Mouse (Mus musculus) fibroblast of lung, adult 2 months (primary cell): ENCODE data around the gene Nipal4.
A peak's percentile ranks its signal among the peaks of the same experiment; 100 is the strongest.
"Not testable (repeated sequence)": the region's sequence is repeated elsewhere in the genome, so short reads cannot be mapped to it uniquely, and the experiment has no call there.

Source experiments
- DNase-seq: peaks from one replicate; pipeline ENCODE4 v3.0.0-alpha.2; 2011; ENCODE audit warnings: low read depth

Gene Nipal4

DNA sequence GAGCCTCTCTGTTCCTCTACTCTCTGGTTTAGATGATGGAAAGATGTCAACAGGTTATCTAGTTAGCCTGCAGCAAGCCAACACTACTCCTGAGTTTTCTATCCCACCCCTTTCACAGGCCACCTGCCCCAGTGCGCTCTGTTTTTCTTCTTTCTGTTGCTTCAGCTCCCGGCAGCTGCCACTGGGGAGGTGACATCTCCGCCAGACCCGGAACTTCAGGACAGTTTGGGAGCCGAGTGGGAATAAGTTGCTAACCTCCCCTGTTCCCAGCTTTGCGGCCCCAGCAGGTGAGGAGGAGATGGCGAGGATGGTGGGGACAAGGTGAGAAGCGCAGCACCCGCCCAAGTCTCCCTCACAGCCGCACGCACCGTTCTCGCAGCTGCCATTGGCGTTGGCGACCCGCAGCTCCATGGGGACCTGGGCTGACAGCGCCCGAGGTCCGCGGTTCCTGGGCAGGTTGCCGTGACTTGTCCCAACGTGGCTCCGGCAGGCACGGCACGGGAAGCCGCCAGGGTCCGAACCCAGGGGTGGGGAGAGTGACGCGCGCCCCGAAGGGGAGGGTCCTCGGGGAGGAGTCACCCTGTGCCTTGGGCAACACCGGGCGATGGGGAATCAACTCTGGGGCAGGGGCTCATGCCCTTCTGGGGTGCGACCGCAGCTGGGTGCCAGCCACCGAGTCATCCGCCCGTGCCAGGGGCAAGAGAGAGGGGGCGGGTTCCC is at the start of gene Nipal4:
Nipal4 (minus strand) TSS at position 643 of the 720 bp plus-strand sequence.
- DNase-seq, result no peak

DNA sequence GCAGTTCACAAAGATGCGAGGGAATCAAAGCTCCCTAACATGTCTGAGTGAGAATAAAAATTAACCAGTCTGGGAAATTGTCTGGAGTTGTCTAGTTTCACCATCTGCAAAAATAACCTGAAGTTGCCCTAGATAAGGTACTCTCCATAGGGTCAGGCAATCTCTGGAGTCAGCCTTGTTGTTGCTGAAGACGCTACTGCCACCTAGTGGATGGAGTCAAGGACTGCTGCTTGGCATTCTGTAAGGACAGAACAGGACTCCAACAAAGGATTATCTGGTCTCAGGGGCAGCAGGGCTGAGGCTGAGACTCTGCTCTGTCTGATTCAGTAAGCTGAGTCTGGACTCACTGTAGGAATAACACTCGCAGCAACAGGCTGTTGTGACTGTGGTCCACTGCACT is 49.0 kb upstream of the Nipal4 start:
- peak; percentile 57 for DNase-seq

- no peak for DNase-seq
Observed at GRCm38 (mm10) chr11:46214368-46215230, 48.3 kb upstream of the Nipal4 start.

DNA sequence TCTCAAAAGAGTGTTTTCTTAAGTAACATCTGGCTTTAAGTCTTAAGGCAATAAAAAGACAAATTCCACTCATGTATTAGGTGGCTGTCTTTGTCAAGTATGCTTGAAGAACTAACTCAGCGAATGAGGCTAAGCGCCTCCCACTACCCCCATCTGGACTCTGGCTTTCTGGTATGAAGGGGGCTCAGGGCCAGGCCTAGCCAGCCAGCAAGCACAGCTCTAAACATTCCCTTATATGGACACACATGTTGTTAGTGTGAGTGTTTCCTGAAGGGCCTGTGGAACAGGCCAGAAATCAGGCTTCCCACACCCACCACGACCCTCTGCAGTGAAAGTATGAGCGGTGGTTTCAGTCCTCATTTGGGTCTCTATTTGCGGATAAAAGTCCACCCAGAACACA is 47.5 kb upstream of the Nipal4 start:
- no peak for DNase-seq

DNA sequence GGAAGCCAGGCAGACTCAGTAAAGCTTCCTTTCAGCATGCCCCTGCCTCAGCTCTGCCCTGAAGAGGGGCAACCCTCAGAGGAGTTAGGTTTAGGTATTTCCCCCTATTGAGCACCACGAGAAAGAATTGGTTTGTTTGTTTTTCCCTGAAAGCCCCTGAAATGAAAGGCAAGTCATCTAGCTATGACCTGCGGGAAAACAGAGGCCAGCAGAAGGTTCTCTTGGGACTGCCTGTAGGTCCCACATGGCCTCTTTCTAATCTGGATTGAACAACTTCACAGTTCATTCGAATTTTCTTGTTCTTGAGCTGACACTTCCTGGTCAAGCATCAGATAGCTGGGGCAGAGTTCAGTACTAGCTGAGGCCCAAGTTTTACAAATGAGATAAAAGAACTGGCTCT is 45.5 kb upstream of the Nipal4 start:
- no peak for DNase-seq

DNA sequence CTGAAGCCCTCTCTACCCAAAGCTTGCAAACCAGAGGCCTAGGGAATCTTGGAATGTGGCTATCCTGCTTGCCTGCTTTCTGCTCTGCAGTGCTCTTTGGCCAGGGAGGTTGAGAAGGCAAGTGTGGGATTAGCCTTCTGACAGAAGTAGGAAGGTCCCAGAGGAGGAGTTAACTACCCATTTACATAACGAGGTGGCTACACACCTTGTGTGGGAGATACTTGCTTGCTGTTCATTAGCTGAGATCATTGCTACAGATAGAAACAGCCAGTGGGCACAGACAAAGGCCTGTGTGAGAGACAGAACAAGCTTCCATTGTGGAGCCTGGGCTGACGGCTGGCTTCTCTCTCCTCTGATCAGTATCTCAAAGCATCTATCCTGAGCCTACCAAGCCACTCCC is 43.6 kb upstream of the Nipal4 start:
- no peak for DNase-seq

DNA sequence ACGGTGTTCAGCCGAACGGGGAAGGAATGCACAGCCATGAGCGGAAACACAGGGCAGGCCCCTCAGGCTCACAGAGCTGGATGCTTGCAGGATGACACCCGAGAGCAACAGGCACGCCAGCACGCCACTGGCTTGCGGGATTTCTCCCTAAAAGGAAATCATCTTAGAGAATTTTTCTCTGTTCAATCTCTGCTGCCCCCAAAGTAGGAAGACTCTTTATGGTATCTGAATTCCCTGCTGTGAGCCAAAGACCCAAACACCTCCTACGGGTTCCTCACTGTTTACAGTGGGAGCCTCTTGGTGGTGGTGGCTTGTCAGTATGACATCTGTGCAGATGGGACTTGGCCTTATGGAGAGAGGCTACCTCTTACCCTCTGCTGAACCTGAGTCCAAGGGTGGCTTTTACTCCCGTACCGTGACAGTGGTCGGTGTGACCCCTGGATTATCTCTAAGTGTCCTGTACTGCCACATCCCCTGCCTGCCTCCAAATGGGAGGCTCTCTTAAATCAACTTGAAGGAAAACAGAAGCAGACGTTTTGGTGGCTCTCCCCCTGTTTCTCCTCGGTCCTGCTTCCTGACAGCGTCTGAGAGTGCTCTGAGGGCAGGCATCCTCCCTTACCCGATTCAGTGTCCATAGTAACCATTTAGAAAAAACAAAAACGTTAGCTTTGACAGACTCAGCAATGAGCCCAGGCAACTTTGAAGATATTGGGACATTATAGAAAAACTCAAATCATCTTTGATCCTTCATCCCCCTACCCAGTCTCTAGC is 39.5 kb upstream of the Nipal4 start:
- DNase-seq, result no peak

DNA sequence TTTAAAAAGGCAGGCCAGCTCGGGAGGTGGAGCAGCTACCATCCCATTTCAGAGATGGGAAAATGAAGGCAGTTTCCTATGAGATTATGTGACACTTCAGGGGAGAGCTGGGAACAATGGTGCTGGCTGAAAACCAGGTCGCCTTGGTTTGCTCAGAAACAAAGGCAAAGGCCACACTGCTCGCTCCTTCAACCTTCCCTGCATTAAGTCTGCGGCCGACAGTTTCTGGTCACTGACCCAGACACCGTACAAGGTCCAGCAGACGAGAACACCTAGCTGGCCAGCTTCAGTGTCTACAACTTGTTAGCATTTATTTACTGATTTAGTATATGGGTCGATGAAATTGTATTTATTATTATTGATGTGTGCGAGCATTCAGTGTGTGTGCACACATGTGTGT is 38.5 kb upstream of the Nipal4 start:
- DNase-seq, result no peak

GRCm38 (mm10) chr11:46202547-46202887 is 36.2 kb upstream of the Nipal4 start:
- DNase-seq, result no peak

- DNase-seq, result no peak
Observed at GRCm38 (mm10) chr11:46201636-46202546, 35.6 kb upstream of the Nipal4 start.

GRCm38 (mm10) chr11:46200664-46201063 is 34.4 kb upstream of the Nipal4 start:
- DNase-seq, result no peak

DNA sequence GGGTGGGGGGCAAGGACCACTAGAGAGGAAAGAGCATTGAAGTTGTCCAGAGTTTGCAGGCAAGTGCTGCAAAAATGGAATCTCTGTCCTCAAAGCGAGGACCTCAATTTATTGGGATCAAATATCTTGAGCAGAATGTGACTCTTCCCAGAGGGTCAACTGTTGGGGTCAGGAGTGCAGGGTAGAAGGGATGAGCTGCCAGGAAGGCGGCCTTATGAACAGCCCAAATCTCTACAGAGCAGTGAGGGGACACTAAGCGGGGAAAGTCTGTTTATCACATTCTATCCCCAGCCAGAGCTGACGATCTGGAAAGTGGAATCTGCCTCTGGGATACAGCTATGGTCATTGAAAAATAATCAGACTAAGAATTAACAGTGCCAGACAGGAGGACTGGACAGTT is 27.9 kb upstream of the Nipal4 start:
- no peak for DNase-seq

DNA sequence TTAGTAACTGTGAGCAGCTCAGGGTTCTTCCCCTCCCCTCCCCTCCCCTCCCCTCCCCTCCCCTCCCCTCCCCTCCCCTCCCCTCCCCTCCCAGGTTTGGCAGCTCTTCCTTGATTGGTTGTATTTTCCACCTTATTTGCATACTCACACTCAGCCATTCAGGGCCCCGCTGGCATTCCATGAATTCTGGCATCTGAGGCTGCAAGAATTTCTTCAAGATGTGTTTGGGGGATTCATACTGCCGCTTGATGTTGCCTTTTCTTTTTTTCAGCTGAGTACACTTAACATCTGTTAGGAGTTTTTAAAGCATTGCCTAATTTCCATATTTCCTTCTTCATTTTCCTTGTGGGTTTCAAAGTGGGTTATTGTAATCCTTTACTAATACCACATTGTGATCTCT is 22.0 kb upstream of the Nipal4 start:
- no peak for DNase-seq

- DNase-seq, result no peak
Observed at GRCm38 (mm10) chr11:46185486-46185885, 19.2 kb upstream of the Nipal4 start.

DNA sequence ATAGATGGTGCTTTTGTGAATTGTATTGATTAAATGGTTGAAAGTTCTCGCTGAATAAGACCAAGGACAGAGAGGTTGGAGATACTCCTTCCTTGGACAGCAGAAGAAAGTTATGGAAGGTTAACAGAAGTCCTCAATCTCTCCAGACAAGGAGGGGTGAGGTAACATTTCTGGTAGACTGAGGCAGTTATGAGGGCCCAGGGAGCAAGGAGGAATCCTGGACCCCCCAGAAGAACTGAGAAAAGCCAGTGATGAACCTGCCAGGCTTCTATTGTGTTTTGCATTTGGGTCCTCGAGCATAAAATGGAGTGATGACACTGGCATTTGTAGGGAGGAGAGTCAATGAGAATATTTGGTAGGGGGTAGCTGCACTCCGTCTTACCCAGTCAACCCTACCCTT is 18.6 kb upstream of the Nipal4 start:
- no peak for DNase-seq

DNA sequence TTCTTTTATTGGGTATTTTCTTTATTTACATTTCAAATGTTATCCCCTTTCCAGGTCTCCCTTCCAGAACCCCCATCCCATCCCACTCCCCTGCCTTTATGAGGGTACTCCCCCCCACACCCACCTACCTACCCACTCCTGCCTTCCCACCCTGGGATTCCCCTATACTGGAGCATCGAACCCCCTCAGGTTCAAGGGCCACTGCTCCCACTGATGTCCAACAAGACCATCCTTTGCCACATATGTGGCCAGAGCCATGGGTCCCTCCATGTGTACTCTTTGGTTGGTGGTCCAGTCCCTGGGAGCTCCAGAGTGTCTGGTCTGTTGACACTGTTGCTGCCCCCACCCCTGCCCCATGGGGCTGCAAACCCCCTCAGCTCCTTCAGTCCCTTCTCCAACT is 15.7 kb upstream of the Nipal4 start:
- DNase-seq, result not testable (repeated sequence)

GRCm38 (mm10) chr11:46177246-46178043 is 11.1 kb upstream of the Nipal4 start:
- no peak for DNase-seq

DNA sequence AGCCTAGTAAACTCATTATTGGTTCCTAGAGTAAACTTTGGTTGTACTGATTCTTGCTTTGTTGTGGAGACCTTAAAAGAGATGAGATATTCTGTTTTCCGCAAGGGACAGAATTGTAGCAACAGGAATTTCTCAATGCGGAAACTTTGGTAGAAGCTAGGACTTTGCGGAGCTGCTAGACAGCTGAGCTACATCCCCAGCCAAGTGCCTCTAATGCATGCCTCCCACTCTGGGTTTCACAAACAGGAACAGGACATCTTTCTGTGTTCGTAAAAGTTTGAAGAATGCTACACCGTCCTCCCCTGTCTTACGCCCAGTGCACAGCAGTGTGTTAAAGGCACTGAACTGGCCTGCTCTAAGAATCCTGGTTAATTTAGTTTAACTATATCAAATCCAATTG is 9.8 kb upstream of the Nipal4 start:
- no peak for DNase-seq

GRCm38 (mm10) chr11:46172128-46172527 is 5.8 kb upstream of the Nipal4 start:
- no peak for DNase-seq

- no peak for DNase-seq
Observed at GRCm38 (mm10) chr11:46169908-46170307, 3.6 kb upstream of the Nipal4 start.

- no peak for DNase-seq
Observed at GRCm38 (mm10) chr11:46168506-46168905, 2.2 kb upstream of the Nipal4 start.
